Mouse (Mus musculus): ENCODE results near the gene Srarp.

DNA sequence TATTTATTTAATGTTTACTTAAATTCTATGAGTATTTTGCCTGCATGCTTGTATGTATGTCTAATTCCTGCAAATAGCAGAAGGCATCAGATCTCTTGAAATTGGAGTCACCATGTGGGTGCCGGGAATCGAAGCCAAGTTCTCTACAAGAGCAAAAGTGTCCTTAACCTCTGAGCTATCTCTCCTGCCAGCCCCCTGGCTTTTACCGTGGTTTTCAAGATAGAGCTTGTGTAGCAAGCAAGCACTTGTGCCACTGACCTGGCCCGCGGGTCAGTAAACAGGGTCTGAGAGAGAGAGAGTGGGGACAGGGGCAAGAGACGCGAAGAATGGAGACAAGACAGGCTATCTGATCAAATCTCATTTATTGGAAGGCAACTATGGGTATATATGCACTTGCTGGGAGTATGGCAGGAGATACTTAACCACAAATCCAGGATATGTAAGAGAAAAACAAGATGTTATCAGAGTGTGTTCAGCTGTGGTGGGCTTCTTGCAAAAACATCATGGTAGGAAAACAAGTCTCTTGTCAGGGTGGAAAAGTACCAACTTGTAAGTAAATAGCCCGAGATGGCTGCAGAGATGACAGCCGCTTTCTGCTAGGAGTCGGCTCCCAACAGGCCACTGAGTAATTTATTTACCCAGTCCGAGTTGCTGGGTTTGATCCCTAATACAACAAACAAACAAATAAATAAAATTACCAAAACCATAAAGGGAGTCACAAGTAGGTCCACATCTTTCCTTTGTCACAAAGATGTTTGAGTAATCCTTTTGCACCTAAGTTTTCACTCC, 7.9 kb upstream of the Srarp start:
- TF ChIP-seq POLR2A (IDR thresholded peaks at IDR 0.05; ENCODE audit: extremely low read depth, insufficient read depth, low read length): no peak
- no peak for TF ChIP-seq CTCF (IDR thresholded peaks at IDR 0.05; ENCODE audit: low read depth, low read length)
